Mouse (Mus musculus): Measurements from ENCODE around the gene Mars. TPM values are rescaled to one million over a fixed set of nuclear protein-coding genes. Genes with fewer than 3 reads are reported as not detected.

Gene Mars
- polyA plus RNA-seq, 1 experiment from 2014 or later = 122 TPM

- H3K9me3 ChIP-seq = no peaks in the 10 kb centered on the region
- H3K27ac ChIP-seq = no peak overlapping the region
- ATAC-seq = peak; percentile 62; the same call in 1 of the 2 replicates
- H3K4me1 ChIP-seq (replicated peaks) = no peaks in the 10 kb centered on the region
- 33% methylated on average over 29 of the region's 31 CpGs for WGBS
- peaks cover 35% of the 10 kb centered on the region for H3K27me3 ChIP-seq
- no peaks in the 10 kb centered on the region for H3K36me3 ChIP-seq
- H3K4me2 ChIP-seq (replicated peaks) = peak overlapping the region; percentile 51
- H3K9ac ChIP-seq (replicated peaks) = peak overlapping the region; percentile 55
- peak overlapping the region; percentile 21 for H3K4me3 ChIP-seq (replicated peaks)
Observed at GRCm38 (mm10) chr10:127332211-127332874, 20.8 kb upstream of the Mars start.

GRCm38 (mm10) chr10:127330212-127330611 is 18.6 kb upstream of the Mars start:
- no peak overlapping the region for H3K27ac ChIP-seq
- H3K27me3 ChIP-seq = peaks cover 57% of the 10 kb centered on the region
- no peak overlapping the region for H3K4me2 ChIP-seq (replicated peaks)
- no peak overlapping the region for H3K9ac ChIP-seq (replicated peaks)
- H3K9me3 ChIP-seq = no peaks in the 10 kb centered on the region
- no peaks in the 10 kb centered on the region for H3K36me3 ChIP-seq
- peaks cover 13% of the 10 kb centered on the region for H3K4me1 ChIP-seq (replicated peaks)
- no peak overlapping the region for H3K4me3 ChIP-seq (replicated peaks)
- WGBS = 77% methylated on average over 7 of the region's 7 CpGs
- no peak for ATAC-seq

DNA sequence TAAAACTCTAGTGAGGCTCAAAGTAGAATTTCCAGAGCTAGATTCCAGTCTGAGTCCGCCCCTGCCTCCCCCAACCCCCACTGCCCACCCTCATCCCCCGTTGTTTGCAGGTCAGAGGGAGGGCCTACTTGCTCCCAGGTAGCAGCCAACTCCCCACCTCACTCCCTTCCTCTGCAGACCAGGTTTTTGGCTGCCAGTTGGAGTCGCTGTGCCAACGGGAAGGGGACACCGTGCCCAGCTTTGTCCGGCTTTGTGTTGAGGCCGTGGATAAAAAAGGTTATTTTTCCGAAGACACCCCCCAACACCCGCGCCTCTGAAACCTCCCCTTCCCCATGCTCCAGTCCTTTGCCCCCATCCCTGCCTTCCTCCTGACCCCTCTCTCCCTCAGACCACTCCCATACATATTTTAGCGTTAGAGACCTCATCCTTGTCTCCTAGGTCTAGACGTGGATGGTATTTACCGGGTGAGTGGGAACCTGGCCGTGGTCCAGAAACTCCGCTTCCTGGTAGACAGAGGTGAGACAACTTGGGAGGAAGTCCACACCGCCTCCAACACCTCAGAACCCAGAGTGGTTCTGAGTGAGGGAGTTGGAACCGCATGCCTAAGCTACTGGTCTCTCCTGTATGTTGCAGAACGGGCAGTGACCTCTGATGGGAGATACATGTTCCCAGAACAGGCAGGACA is 16.0 kb upstream of the Mars start:
- Histone ChIP-seq H3K36me3 (no peaks in the 10 kb centered on the region), H3K9me3 (no peaks in the 10 kb centered on the region), H3K4me1 (replicated peaks) (peaks cover 13% of the 10 kb centered on the region), H3K27ac (no peak overlapping the region), H3K4me3 (replicated peaks) (no peak overlapping the region), H3K4me2 (replicated peaks) (no peak overlapping the region), H3K27me3 (peaks cover 83% of the 10 kb centered on the region), H3K9ac (replicated peaks) (no peak overlapping the region)
- WGBS = 49% methylated on average over 18 of the region's 18 CpGs
- ATAC-seq = no peak

DNA sequence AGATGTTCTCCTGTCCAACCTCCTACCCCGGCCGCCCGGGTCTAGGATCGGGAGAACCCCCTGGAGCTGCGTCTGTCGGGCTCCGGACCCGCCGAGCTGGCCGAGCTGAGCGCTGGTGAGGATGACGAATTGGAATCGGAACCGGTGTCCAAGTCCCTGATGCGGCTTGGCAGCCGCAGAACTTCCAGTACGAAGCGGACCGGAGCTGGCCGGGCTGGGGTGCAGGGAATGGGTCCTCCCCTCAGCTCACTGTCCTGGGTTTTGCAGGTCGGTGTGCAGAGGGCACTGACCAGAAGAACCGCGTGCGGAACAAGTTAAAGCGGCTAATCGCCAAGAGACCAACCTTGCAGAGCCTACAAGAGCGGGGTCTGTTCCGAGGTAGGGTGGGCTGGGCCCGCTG is 15.2 kb upstream of the Mars start:
- Histone ChIP-seq H3K27ac (no peak overlapping the region), H3K4me3 (replicated peaks) (peak overlapping the region; percentile 34), H3K9me3 (no peaks in the 10 kb centered on the region), H3K27me3 (peaks cover 90% of the 10 kb centered on the region), H3K4me2 (replicated peaks) (peak overlapping the region; percentile 56), H3K4me1 (replicated peaks) (peaks cover 13% of the 10 kb centered on the region), H3K9ac (replicated peaks) (0 out of 2 replicates have a peak overlapping the region, but pooled peaks have one; percentile 44), H3K36me3 (no peaks in the 10 kb centered on the region)
- WGBS = 3% methylated on average over 29 of the region's 29 CpGs
- no peak for ATAC-seq

DNA sequence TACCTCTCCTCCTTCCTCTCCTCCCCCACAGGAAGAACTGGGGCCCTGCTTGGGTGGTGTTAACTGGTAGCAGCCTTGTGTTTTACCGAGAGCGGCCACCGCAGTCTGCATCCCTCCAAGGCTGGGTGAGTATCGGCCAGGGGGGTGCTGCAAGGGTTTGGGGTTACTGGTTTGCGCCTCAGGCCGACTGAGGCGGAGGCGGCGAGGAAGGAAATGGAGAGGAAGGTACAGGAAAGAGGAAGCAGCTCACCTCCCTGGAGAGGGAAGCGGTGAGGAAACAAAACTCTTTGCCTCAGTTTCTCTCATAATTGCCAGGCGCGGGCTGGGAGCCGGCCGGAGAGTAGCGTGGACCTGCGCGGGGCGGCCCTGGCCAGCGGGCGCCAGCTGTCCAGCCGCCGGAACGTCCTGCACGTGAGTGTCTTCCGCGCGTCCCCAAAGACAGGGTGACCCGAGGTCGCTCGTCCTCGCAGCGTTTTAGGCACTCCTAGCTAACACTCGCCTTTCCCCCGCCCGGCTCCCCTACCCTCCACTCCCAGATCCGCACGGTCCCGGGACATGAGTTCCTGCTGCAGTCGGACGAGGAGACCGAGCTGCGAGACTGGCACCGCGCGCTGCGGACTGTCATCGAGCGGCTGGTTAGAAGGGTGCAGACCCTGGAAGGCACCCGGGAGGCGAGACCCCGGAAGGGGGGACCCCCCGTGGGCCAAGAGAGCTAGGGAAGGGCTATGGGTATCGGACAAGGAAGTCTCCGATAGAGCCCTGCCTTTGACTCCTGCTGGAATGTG is 14.6 kb upstream of the Mars start:
- Histone ChIP-seq H3K4me2 (replicated peaks) (peak overlapping the region; percentile 56), H3K4me1 (replicated peaks) (peaks cover 13% of the 10 kb centered on the region), H3K36me3 (no peaks in the 10 kb centered on the region), H3K27me3 (peaks cover 90% of the 10 kb centered on the region), H3K9ac (replicated peaks) (peak overlapping the region; percentile 44; the same call in 1 of the 2 replicates), H3K4me3 (replicated peaks) (peak overlapping the region; percentile 34), H3K27ac (no peak overlapping the region), H3K9me3 (no peaks in the 10 kb centered on the region)
- WGBS = 1% methylated on average over 53 of the region's 54 CpGs
- 0 out of 2 replicates have a peak, but pooled peaks have one; percentile 38 for ATAC-seq

DNA sequence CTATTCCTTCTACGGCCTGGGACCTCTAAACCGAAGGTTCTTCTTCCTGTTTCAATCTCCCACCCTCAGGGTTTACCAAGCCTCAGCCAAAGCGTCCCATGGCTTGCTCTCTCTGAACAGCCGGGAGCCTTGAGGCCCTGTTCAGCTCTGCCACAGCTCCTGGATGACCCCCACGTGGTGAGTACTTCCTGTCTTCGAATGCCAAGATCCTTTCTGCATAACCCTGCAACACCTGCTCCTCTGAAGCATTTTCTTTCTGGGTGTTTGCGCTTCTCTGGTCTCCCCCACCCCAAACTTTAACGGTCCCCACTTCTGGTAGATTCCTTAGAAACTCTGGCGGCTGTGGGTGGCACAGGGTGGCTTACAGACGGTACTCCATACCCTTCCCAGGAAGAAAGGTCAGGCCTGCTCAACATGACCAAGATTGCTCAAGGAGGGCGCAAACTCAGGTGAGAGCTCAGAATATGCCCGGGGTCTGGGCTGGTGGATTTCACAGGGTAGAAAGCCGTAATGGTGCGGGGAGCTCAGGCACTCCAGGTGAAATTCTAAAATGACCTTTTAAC is 13.9 kb upstream of the Mars start:
- Histone ChIP-seq H3K9me3 (no peaks in the 10 kb centered on the region), H3K27me3 (peaks cover 87% of the 10 kb centered on the region), H3K27ac (no peak overlapping the region), H3K4me2 (replicated peaks) (peak overlapping the region; percentile 56; the same call in 1 of the 2 replicates), H3K4me3 (replicated peaks) (peak overlapping the region; percentile 34; the same call in 1 of the 2 replicates), H3K9ac (replicated peaks) (no peak overlapping the region), H3K4me1 (replicated peaks) (peaks cover 13% of the 10 kb centered on the region), H3K36me3 (no peaks in the 10 kb centered on the region)
- 33% methylated on average over 14 of the region's 14 CpGs for WGBS
- no peak for ATAC-seq

GRCm38 (mm10) chr10:127324495-127324894 is 12.9 kb upstream of the Mars start:
- no peak for ATAC-seq

GRCm38 (mm10) chr10:127323131-127323855 is 11.7 kb upstream of the Mars start:
- no peaks in the 10 kb centered on the region for H3K36me3 ChIP-seq
- H3K27ac ChIP-seq = no peak overlapping the region
- 79% methylated on average over 17 of the region's 17 CpGs for WGBS
- no peak overlapping the region for H3K4me2 ChIP-seq (replicated peaks)
- no peak overlapping the region for H3K9ac ChIP-seq (replicated peaks)
- H3K4me3 ChIP-seq (replicated peaks) = no peak overlapping the region
- peaks cover 64% of the 10 kb centered on the region for H3K27me3 ChIP-seq
- no peaks in the 10 kb centered on the region for H3K9me3 ChIP-seq
- ATAC-seq = no peak
- peaks cover 13% of the 10 kb centered on the region for H3K4me1 ChIP-seq (replicated peaks)

More at GRCm38 (mm10) chr10:127324495-127324894, 12.9 kb upstream of the Mars start:
- Histone ChIP-seq H3K4me2 (replicated peaks) (no peak overlapping the region), H3K27me3 (peaks cover 76% of the 10 kb centered on the region), H3K4me1 (replicated peaks) (peaks cover 13% of the 10 kb centered on the region), H3K9me3 (no peaks in the 10 kb centered on the region), H3K36me3 (no peaks in the 10 kb centered on the region), H3K4me3 (replicated peaks) (no peak overlapping the region), H3K27ac (no peak overlapping the region), H3K9ac (replicated peaks) (no peak overlapping the region)
- WGBS = 12% methylated on average over 7 of the region's 7 CpGs

GRCm38 (mm10) chr10:127322669-127323068 is 11.1 kb upstream of the Mars start:
- no peak for ATAC-seq
- H3K27me3 ChIP-seq = peaks cover 63% of the 10 kb centered on the region
- H3K4me2 ChIP-seq (replicated peaks) = no peak overlapping the region
- H3K4me3 ChIP-seq (replicated peaks) = no peak overlapping the region
- no peak overlapping the region for H3K27ac ChIP-seq
- H3K4me1 ChIP-seq (replicated peaks) = peaks cover 13% of the 10 kb centered on the region
- WGBS = 75% methylated on average over 4 of the region's 4 CpGs
- H3K9me3 ChIP-seq = no peaks in the 10 kb centered on the region
- H3K36me3 ChIP-seq = no peaks in the 10 kb centered on the region
- no peak overlapping the region for H3K9ac ChIP-seq (replicated peaks)

- peaks cover 59% of the 10 kb centered on the region for H3K27me3 ChIP-seq
- 71% methylated on average over 13 of the region's 13 CpGs for WGBS
- no peak overlapping the region for H3K27ac ChIP-seq
- no peak overlapping the region for H3K4me3 ChIP-seq (replicated peaks)
- no peaks in the 10 kb centered on the region for H3K9me3 ChIP-seq
- no peak overlapping the region for H3K4me2 ChIP-seq (replicated peaks)
- no peaks in the 10 kb centered on the region for H3K36me3 ChIP-seq
- ATAC-seq = no peak
- H3K9ac ChIP-seq (replicated peaks) = no peak overlapping the region
- peaks cover 13% of the 10 kb centered on the region for H3K4me1 ChIP-seq (replicated peaks)
Observed at GRCm38 (mm10) chr10:127322178-127322577, 10.6 kb upstream of the Mars start.

DNA sequence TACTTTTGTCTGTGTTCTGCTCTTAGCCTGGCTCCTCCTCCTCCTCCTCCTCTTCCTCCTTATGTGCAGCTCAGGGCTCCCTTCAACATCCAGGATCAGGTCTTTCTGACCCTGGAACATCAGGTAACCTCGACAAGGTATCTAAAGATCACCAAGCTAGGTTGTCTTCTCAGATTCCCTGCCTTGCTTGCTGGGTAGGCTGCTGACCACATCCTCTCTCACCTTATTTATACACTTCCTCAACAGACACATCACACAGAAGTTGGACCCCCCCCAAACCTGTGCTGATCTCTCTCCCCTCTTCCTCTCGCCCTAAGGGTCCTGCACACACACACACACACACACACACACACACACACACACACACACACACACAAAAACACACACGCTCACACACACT is 10.0 kb upstream of the Mars start, which contains the start of gene Arhgap9:
Gene Arhgap9, plus strand, starts transcription at position 344 of the 400 bp plus-strand sequence.
- no peak for ATAC-seq
- Histone ChIP-seq H3K36me3 (no peaks in the 10 kb centered on the region), H3K4me2 (replicated peaks) (no peak within 1 kb of the TSS), H3K9ac (replicated peaks) (no peak within 1 kb of the TSS), H3K4me3 (replicated peaks) (no peak within 1 kb of the TSS), H3K27ac (no peak within 1 kb of the TSS), H3K27me3 (peaks cover 53% of the 10 kb centered on the region), H3K4me1 (replicated peaks) (peaks cover 9% of the 10 kb centered on the region), H3K9me3 (no peaks in the 10 kb centered on the region)
- 78% methylated on average over 2 of the region's 3 CpGs for WGBS
